Mouse (Mus musculus): ENCODE results near the gene Gtpbp10.

Gene Gtpbp10
- long read RNA-seq, experiment 1, partial matches to known transcripts, result 1 of 2 reads
- long read RNA-seq, experiment 1, other reads (novel, unspliced or antisense), result 0 of 2 reads
- long read RNA-seq, experiment 2, partial matches to known transcripts, result 0 of 2 reads
- long read RNA-seq, experiment 2, other reads (novel, unspliced or antisense), result 1 of 2 reads

GRCm38 (mm10) chr5:5559079-5559740, at the start of gene Gtpbp10:
Gtpbp10 (minus strand) TSS chr5:5559538.
- intact Hi-C loops (cut with DNase I), result loop anchor here (5.0 kb wide), 1 partner anchor 42 kb away; no protein-coding TSS in a partner anchor

DNA sequence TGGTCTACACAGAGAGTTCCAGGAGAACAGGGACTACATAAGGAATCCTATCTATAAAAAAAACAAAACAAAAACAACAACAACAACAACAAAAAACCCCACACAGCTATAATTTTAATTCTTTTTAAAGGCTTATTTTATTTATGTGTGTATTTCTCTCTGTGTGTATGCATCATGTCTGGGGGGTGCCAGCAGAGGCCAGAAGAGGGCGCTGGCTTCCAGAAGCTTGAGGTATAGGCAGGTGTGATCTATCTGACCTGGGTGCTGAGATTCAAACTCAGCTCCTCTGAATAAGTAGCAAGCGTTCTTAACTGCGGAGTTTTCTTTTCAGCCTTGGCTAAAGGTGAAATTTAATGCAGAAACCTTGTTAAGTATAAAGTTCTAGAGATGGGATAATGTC, 28.3 kb upstream of the Gtpbp10 start:
- intact Hi-C loops (cut with DNase I), result no loop called here

GRCm38 (mm10) chr5:5573749-5574317, 14.5 kb upstream of the Gtpbp10 start, which contains the start of gene Gm8773:
Gm8773 (plus strand) TSS chr5:5573799.
- intact Hi-C loops (cut with DNase I), result no loop called here

GRCm38 (mm10) chr5:5562435-5562834, 3.1 kb upstream of the Gtpbp10 start:
- intact Hi-C loops (cut with DNase I), result no loop called here

DNA sequence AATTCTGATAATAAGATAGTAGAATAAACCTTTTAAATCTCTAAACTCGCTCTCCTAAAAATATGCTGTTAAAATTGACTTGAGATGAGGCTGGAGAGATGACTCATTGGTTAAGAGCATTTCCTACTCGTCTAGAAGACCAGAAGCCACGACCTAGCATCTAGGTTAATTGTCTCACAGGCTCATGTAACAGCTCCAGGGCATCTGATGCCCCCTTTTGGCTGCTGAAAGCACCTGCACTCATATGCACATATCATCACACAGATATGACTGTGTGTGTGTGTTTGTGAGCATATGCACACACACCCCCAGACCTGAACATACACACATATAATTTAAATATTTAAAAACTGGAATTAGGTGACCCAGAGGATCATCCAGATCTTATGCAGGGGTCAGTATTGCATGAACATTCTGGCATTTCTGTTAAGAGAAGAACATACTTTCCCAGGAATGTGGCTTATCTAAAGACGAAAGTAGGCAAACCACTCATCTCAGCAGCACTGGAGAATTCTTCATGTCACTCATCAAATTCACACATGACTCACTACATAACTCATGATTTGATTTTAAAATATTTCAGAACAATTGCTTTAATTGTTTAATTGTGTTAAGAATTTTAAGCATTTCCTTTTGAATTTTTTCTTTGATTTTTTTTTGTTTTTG, 1.8 kb upstream of the Gtpbp10 start:
- intact Hi-C loops (cut with DNase I), result no loop called here

- intact Hi-C loops (cut with DNase I), result loop anchor here (5.0 kb wide), 1 partner anchor 42 kb away; no protein-coding TSS in a partner anchor
These were observed 460 bp upstream of the Gtpbp10 start for GRCm38 (mm10) chr5:5559798-5560197.

GRCm38 (mm10) chr5:5551110-5551509, 8.2 kb downstream of the Gtpbp10 start:
- intact Hi-C loops (cut with DNase I), result no loop called here

GRCm38 (mm10) chr5:5540385-5540784, 19.0 kb downstream of the Gtpbp10 start:
- intact Hi-C loops (cut with DNase I), result no loop called here

- intact Hi-C loops (cut with DNase I), result no loop called here
These were observed 19.6 kb downstream of the Gtpbp10 start for GRCm38 (mm10) chr5:5539771-5540170.

GRCm38 (mm10) chr5:5536131-5536530, 23.2 kb downstream of the Gtpbp10 start:
- intact Hi-C loops (cut with DNase I), result no loop called here

- intact Hi-C loops (cut with DNase I), result no loop called here
These were observed 25.5 kb downstream of the Gtpbp10 start for GRCm38 (mm10) chr5:5533656-5534420.

- intact Hi-C loops (cut with DNase I), result loop anchor here (5.0 kb wide), 1 partner anchor 42 kb away; the partner anchor contains the start of gene Gtpbp10
These were observed 43.9 kb downstream of the Gtpbp10 start for GRCm38 (mm10) chr5:5515411-5515810.

GRCm38 (mm10) chr5:5514196-5515076, 44.9 kb downstream of the Gtpbp10 start, which contains the start of gene Cldn12:
Cldn12 (minus strand) TSS chr5:5514958.
- intact Hi-C loops (cut with DNase I), result loop anchor here (5.0 kb wide), 1 partner anchor 43 kb away; the partner anchor contains the start of gene Gtpbp10

GRCm38 (mm10) chr5:5511401-5511800, 47.9 kb downstream of the Gtpbp10 start:
- intact Hi-C loops (cut with DNase I), result no loop called here

- intact Hi-C loops (cut with DNase I), result no loop called here
These were observed 48.3 kb downstream of the Gtpbp10 start for GRCm38 (mm10) chr5:5510989-5511388.

DNA sequence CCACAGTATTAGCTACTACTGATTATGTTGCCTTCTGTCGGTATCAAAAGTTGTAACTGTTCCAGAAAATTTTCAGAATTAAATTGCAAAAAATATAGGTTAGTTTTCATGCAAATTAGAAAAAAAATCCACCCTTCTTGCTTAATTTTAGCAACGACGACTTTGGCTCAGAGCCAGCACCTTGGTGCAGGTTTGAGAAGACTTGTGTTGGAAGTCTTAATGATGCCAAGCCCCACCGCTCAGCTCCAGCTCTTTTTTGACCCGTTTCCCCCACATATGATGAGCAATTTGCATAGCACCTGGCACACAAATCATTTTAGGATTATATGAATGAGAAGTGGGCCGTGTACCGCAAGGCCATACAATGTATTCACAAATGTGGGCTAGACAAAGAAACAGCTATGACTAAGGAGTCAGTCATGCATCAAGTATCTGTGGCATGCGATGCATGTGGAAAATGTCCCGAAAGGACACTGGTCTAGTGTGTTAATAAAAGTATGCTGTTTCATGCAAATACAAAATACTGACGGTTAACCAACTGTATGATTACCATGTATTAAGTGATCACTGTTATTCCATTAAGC, 48.9 kb downstream of the Gtpbp10 start:
- intact Hi-C loops (cut with DNase I), result no loop called here

- intact Hi-C loops (cut with DNase I), result no loop called here
These were observed 51.1 kb downstream of the Gtpbp10 start for GRCm38 (mm10) chr5:5508231-5508630.

DNA sequence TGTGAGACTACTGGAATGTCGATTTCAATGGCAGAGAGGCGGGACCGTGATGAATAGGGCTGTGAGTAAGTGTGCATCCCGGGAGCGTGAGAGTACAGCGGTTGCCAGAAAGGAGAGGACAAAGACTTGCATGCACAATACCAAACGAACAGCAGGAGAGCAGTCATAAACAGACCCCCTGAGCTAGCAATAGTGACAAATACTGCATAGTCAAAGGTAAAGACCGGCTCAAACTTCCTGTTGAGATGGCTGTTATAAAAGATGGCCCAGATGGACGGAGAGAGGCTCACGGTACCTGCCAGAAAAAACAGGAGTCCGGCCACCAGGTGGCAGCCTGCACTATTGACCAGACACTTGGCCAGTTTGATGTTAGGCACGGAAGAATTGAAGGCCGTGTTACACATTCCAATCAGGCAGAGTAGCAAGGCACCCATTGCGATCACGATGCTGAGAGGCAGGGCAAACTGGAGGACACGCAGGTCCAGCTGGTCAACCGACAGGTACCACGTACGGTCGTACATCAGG, 51.6 kb downstream of the Gtpbp10 start:
- intact Hi-C loops (cut with DNase I), result no loop called here

GRCm38 (mm10) chr5:5504456-5504855, 54.9 kb downstream of the Gtpbp10 start:
- intact Hi-C loops (cut with DNase I), result loop anchor here (5.0 kb wide), 1 partner anchor 138 kb away; no protein-coding TSS in a partner anchor

All from adrenal gland (tissue).